Mouse (Mus musculus): ENCODE results near the gene Il7r. TPM values are rescaled to one million over a fixed set of nuclear protein-coding genes. Genes with fewer than 3 reads are reported as not detected.

Gene Il7r
- polyA plus RNA-seq, 1 experiment from 2014 or later: not detected

GRCm38 (mm10) chr15:9472167-9472566, 57.8 kb downstream of the Il7r start:
- DNase-seq (ENCODE audit: low read depth, low spot score) (no peak), ATAC-seq (no peak)
- CTCF ChIA-PET: no interaction called here

GRCm38 (mm10) chr15:9471053-9471685, 58.8 kb downstream of the Il7r start:
- in situ Hi-C loops (cut with MboI; ENCODE audit: low pct_unique_long_range_greater_than_20kb): no loop called here
- ATAC-seq (no peak), DNase-seq (ENCODE audit: low read depth, low spot score) (no peak)
- TF ChIP-seq CTCF (IDR thresholded peaks at IDR 0.05): no peak
- ChIA-PET POLR2A (no interaction called here), CTCF (no interaction called here)
- peaks cover 32% of the 10 kb centered on the region for H3K27me3 ChIP-seq

More at GRCm38 (mm10) chr15:9472167-9472566, 57.8 kb downstream of the Il7r start:
- TF ChIP-seq CTCF (IDR thresholded peaks at IDR 0.05): no peak
- in situ Hi-C loops (cut with MboI; ENCODE audit: low pct_unique_long_range_greater_than_20kb): no loop called here
- POLR2A ChIA-PET: no interaction called here
- peaks cover 37% of the 10 kb centered on the region for H3K27me3 ChIP-seq

GRCm38 (mm10) chr15:9464039-9464438, 65.9 kb downstream of the Il7r start:
- TF ChIP-seq CTCF (IDR thresholded peaks at IDR 0.05): no peak
- ChIA-PET CTCF (no interaction called here), POLR2A (no interaction called here)
- in situ Hi-C loops (cut with MboI; ENCODE audit: low pct_unique_long_range_greater_than_20kb): no loop called here
- DNase-seq (ENCODE audit: low read depth, low spot score): no peak
- no peak for ATAC-seq
- H3K27me3 ChIP-seq: peaks cover 26% of the 10 kb centered on the region

- DNase-seq (ENCODE audit: low read depth, low spot score) (no peak), ATAC-seq (no peak)
- H3K27me3 ChIP-seq: peaks cover 26% of the 10 kb centered on the region
- CTCF ChIA-PET: no interaction called here
- POLR2A ChIA-PET: no interaction called here
- in situ Hi-C loops (cut with MboI; ENCODE audit: low pct_unique_long_range_greater_than_20kb): no loop called here
- no peak for TF ChIP-seq CTCF (IDR thresholded peaks at IDR 0.05)
Observed at GRCm38 (mm10) chr15:9463521-9464027, 66.4 kb downstream of the Il7r start.

Other genes starting within 250 kb of the Il7r start
- not detected for gene Ugt3a2, start 194.6 kb downstream of the Il7r start, polyA plus RNA-seq (2021)
- not detected for gene Capsl, start 94.1 kb downstream of the Il7r start, polyA plus RNA-seq (2021)
- gene Spef2, start 218.7 kb upstream of the Il7r start, polyA plus RNA-seq (2021): 2.8 TPM